Comparison of ENCODE assay signal across 7 mouse cellular contexts in genomic region chr7:12422245-12422849, GRCm38 (mm10). TPM values are rescaled to one million over a fixed set of nuclear protein-coding genes. Genes with fewer than 3 reads are reported as not detected.
DNase-seq lines count a peak whose midpoint lies in the region; ATAC-seq lines count a peak whose summit lies in the region.

Gene Zfp551, minus strand, starts transcription at chr7:12422751.

- 0 out of 2 replicates have a peak within 1 kb of the TSS, but pooled peaks have one; percentile 52 for H3K27ac ChIP-seq in intestine, embryonic 15.5 days

- H3K4me1 ChIP-seq in intestine, embryonic 15.5 days (replicated peaks): no peaks in the 10 kb centered on the region

- H3K9me3 ChIP-seq in intestine, embryonic 15.5 days: no peaks in the 10 kb centered on the region

- under 1% methylated on average over 27 of the region's 27 CpGs for WGBS in intestine, embryonic 15.5 days

- 0 out of 2 replicates have a peak, but pooled peaks cover under 1% of the 10 kb centered on the region for H3K36me3 ChIP-seq in intestine, embryonic 15.5 days

- DNase-seq in adrenal gland, adult 8-10 months: peak; percentile 38
- DNase-seq in embryo, embryonic 11 days: peak; percentile 81
- DNase-seq in gastrocnemius, postnatal 4 days (ENCODE audit: low spot score in 2 of 2): peak; percentile 26 to 52
- DNase-seq in left cerebral cortex, postnatal 14 days (ENCODE audit: low spot score in 2 of 2): peak; percentile 42 to 54
- DNase-seq in right cerebral cortex, postnatal 36 days (ENCODE audit: low spot score in 2 of 2): peak; percentile 30 to 48

- intact Hi-C loops in left cerebral cortex, postnatal 14 days (cut with DNase I): loop anchor here (5.0 kb wide), 1 partner anchor 55 kb away; the partner anchor contains the start of gene Zfp606

- ATAC-seq in intestine, embryonic 15.5 days: peak; percentile 99
- ATAC-seq in megakaryocyte-erythroid progenitor cell, adult 5-6 weeks (replicated peaks; ENCODE audit: low FRiP score, low TSS enrichment, poor library complexity, severe bottlenecking): peak; percentile 98

- H3K4me2 ChIP-seq in intestine, embryonic 15.5 days (replicated peaks): peak within 1 kb of the TSS; percentile 79

- peak within 1 kb of the TSS; percentile 78 for H3K9ac ChIP-seq in intestine, embryonic 15.5 days

- peak within 1 kb of the TSS; percentile 54 for H3K4me3 ChIP-seq in intestine, embryonic 15.5 days (replicated peaks)

- no peaks in the 10 kb centered on the region for H3K27me3 ChIP-seq in intestine, embryonic 15.5 days (replicated peaks)

RNA-seq across cellular contexts. Expression of gene Zfp551, which starts in this region (rescaled TPM):
- total RNA-seq in adrenal gland, adult 8-10 months (2022): 1 to 10 TPM; 3.9 to 8.5 (median 7.0) TPM
- total RNA-seq in gastrocnemius, postnatal 4 days (2021): 1 to 10 TPM; 2.9 to 3.0 TPM
- polyA plus RNA-seq in intestine, embryonic 15.5 days (2015; fragmentation: Nextera tagmentation; extraction: Ambion mirVana): 3.1 and 3.2 TPM in 2 replicates
- total RNA-seq in left cerebral cortex, postnatal 14 days (2021): 1 to 10 TPM; 6.6 to 7.7 TPM
- 2.9 and 3.6 TPM in 2 replicates for total RNA-seq in megakaryocyte-erythroid progenitor cell, adult 5-6 weeks (2014; fragmentation: Nextera tagmentation)
- total RNA-seq in megakaryocyte-erythroid progenitor cell, adult 5-6 weeks (2017): 2.8 and 3.4 TPM in 2 replicates

Comparison
In these comparisons a context has a peak if more than half of its experiments do, and no peak if none do; other contexts are left out.
1. Peak in every context shown above with its lines: DNase-seq, ATAC-seq, H3K4me3 ChIP-seq and H3K27ac ChIP-seq.